Mouse (Mus musculus) R1 (cell line): ENCODE data around the gene Acvr1.

Source experiments
- DNase-seq: peaks from one replicate; pipeline ENCODE4 v3.0.0-alpha.2; 2018; ENCODE audit warnings: low read depth, low spot score

Gene Acvr1

GRCm38 (mm10) chr2:58479536-58479935, 87.4 kb downstream of the Acvr1 start:
- no peak for DNase-seq

GRCm38 (mm10) chr2:58478144-58478543, 88.8 kb downstream of the Acvr1 start:
- DNase-seq = no peak

- peak; percentile 77 for DNase-seq
Observed at GRCm38 (mm10) chr2:58476956-58477715, 89.8 kb downstream of the Acvr1 start.

GRCm38 (mm10) chr2:58475578-58475977, 91.4 kb downstream of the Acvr1 start:
- DNase-seq = no peak

GRCm38 (mm10) chr2:58470290-58470689, 96.7 kb downstream of the Acvr1 start:
- DNase-seq = no peak

- no peak for DNase-seq
Observed at GRCm38 (mm10) chr2:58469816-58470215, 97.1 kb downstream of the Acvr1 start, which contains the start of gene Gm17409. TSS of gene Gm17409 (plus strand) at chr2:58470116.

- peak; percentile 71 for DNase-seq
Observed at GRCm38 (mm10) chr2:58458820-58459371, 108.1 kb downstream of the Acvr1 start.

- DNase-seq = peak; percentile 44
Observed at GRCm38 (mm10) chr2:58457488-58457865, 109.5 kb downstream of the Acvr1 start.

GRCm38 (mm10) chr2:58456843-58457487, 110.0 kb downstream of the Acvr1 start:
- DNase-seq = no peak

GRCm38 (mm10) chr2:58454095-58454865, 112.7 kb downstream of the Acvr1 start:
- DNase-seq = peak; percentile 46

- DNase-seq = no peak
Observed at GRCm38 (mm10) chr2:58447001-58447400, 120.0 kb downstream of the Acvr1 start.

GRCm38 (mm10) chr2:58443163-58443562, 123.8 kb downstream of the Acvr1 start:
- no peak for DNase-seq

GRCm38 (mm10) chr2:58436911-58437310, 130.0 kb downstream of the Acvr1 start:
- no peak for DNase-seq

GRCm38 (mm10) chr2:58435507-58435906, 131.4 kb downstream of the Acvr1 start:
- no peak for DNase-seq

GRCm38 (mm10) chr2:58434438-58434837, 132.5 kb downstream of the Acvr1 start:
- DNase-seq = no peak

- DNase-seq = no peak
Observed at GRCm38 (mm10) chr2:58433317-58433716, 133.6 kb downstream of the Acvr1 start.

- no peak for DNase-seq
Observed at GRCm38 (mm10) chr2:58432211-58432610, 134.7 kb downstream of the Acvr1 start.

GRCm38 (mm10) chr2:58425436-58426004, 141.4 kb downstream of the Acvr1 start:
- no peak for DNase-seq

GRCm38 (mm10) chr2:58423319-58423718, 143.6 kb downstream of the Acvr1 start:
- no peak for DNase-seq

GRCm38 (mm10) chr2:58419571-58419970, 147.4 kb downstream of the Acvr1 start:
- DNase-seq = no peak

- DNase-seq = no peak
Observed at GRCm38 (mm10) chr2:58418109-58418508, 148.8 kb downstream of the Acvr1 start.

GRCm38 (mm10) chr2:58417684-58418083, 149.3 kb downstream of the Acvr1 start:
- no peak for DNase-seq
